Mouse (Mus musculus) neutrophil, adult 59 days (primary cell): ENCODE data around the gene Alx1. TPM values are rescaled to one million over a fixed set of nuclear protein-coding genes. Genes with fewer than 3 reads are reported as not detected.

ENCODE experiments used
- total RNA-seq, 2 experiments: library from RNA; stranded (reverse); gene quantifications; 1 replicate in 1 of 2; 2 replicates in 1 of 2; pipeline ENCODE4 v1.2.4; 2023

The Alx1 gene
- total RNA-seq = not detected

GRCm38 (mm10) chr10:103029730-103030490 lies at the start of gene Alx1:
Alx1 (minus strand) TSS chr10:103030215.

Other genes starting within 250 kb of the Alx1 start
- gene Lrriq1, start 206.1 kb upstream of the Alx1 start, total RNA-seq = not detected